Mouse (Mus musculus) urinary bladder, adult 2 months (tissue): ENCODE measurements around the gene Emc8. TPM values are rescaled to one million over a fixed set of nuclear protein-coding genes. Genes with fewer than 3 reads are reported as not detected.

Source experiments
- DNase-seq: peaks from one replicate; pipeline ENCODE4 v3.0.0; 2022; ENCODE audit warnings: low spot score
- polyA plus RNA-seq: library from polyadenylated mRNA; depleted of rRNA; stranded (reverse); fragments of >200 nt; gene quantifications from 2 replicates; pipeline ENCODE4 v1.2.3, GENCODE M21; 2012; rRNA removed

Gene Emc8
- polyA plus RNA-seq = 49.6 and 57.6 TPM in 2 replicates

GRCm38 (mm10) chr8:120668374-120668905 is at the start of gene Emc8:
TSS of gene Emc8 (minus strand) at chr8:120668573.
- DNase-seq = no peak

- no peak for DNase-seq
These were observed 47.8 kb upstream of the Emc8 start for GRCm38 (mm10) chr8:120715996-120716680.

GRCm38 (mm10) chr8:120715200-120715599 is 46.8 kb upstream of the Emc8 start:
- no peak for DNase-seq

- no peak for DNase-seq
These were observed 40.8 kb upstream of the Emc8 start for GRCm38 (mm10) chr8:120709176-120709575.

- no peak for DNase-seq
These were observed 37.8 kb upstream of the Emc8 start for GRCm38 (mm10) chr8:120706193-120706592.

GRCm38 (mm10) chr8:120705163-120705562 is 36.8 kb upstream of the Emc8 start:
- no peak for DNase-seq

GRCm38 (mm10) chr8:120704203-120704602 is 35.8 kb upstream of the Emc8 start:
- DNase-seq = no peak

- DNase-seq = no peak
These were observed 33.5 kb upstream of the Emc8 start for GRCm38 (mm10) chr8:120701758-120702465.

GRCm38 (mm10) chr8:120700053-120700452 is 31.7 kb upstream of the Emc8 start:
- no peak for DNase-seq

GRCm38 (mm10) chr8:120699565-120699964 is 31.2 kb upstream of the Emc8 start:
- no peak for DNase-seq

- DNase-seq = no peak
These were observed 30.7 kb upstream of the Emc8 start for GRCm38 (mm10) chr8:120699079-120699478.

- no peak for DNase-seq
These were observed 30.1 kb upstream of the Emc8 start for GRCm38 (mm10) chr8:120698426-120698825.

GRCm38 (mm10) chr8:120697979-120698272 is 29.6 kb upstream of the Emc8 start:
- no peak for DNase-seq

GRCm38 (mm10) chr8:120697154-120697978 is 29.0 kb upstream of the Emc8 start:
- DNase-seq = no peak

GRCm38 (mm10) chr8:120696401-120697153 is 28.2 kb upstream of the Emc8 start:
- no peak for DNase-seq

- DNase-seq = no peak
These were observed 25.6 kb upstream of the Emc8 start for GRCm38 (mm10) chr8:120693861-120694493.

GRCm38 (mm10) chr8:120692934-120693333 is 24.6 kb upstream of the Emc8 start:
- DNase-seq = no peak

GRCm38 (mm10) chr8:120688511-120688910 is 20.1 kb upstream of the Emc8 start:
- no peak for DNase-seq

GRCm38 (mm10) chr8:120687786-120688185 is 19.4 kb upstream of the Emc8 start:
- DNase-seq = no peak

- no peak for DNase-seq
These were observed 18.2 kb upstream of the Emc8 start for GRCm38 (mm10) chr8:120686576-120686975.

- DNase-seq = no peak
These were observed 17.7 kb upstream of the Emc8 start for GRCm38 (mm10) chr8:120686051-120686450.
